Mouse (Mus musculus) CH12.LX (cell line): ENCODE measurements around the gene Ube2o. TPM values are rescaled to one million over a fixed set of nuclear protein-coding genes. Genes with fewer than 3 reads are reported as not detected.

Experiments used
- DNase-seq: peaks from one replicate; pipeline ENCODE4 v3.0.0-alpha.2; 2013; ENCODE audit errors: extremely low read depth
- H3K27ac ChIP-seq: 2 replicates; pipeline ENCODE4 v1.5.1; 2012; ENCODE audit warnings: low read depth, mild to moderate bottlenecking, control low read depth, moderate library complexity; ENCODE audit not compliant: insufficient read depth
- H3K27me3 ChIP-seq: replicated peaks from 2 replicates; pipeline ENCODE3; 2012; ENCODE audit warnings: inconsistent platforms
- H3K36me3 ChIP-seq, 2 experiments: replicated peaks in 1 of 2; 2 replicates each; pipeline versions ENCODE3 to v1.6.1; 2012; ENCODE audit warnings: inconsistent platforms in 1 of 2, low read length in 1 of 2, mild to moderate bottlenecking in 1 of 2, mixed read lengths in 1 of 2, moderate library complexity in 1 of 2; ENCODE audit not compliant: control insufficient read depth in 1 of 2, insufficient read depth in 1 of 2
- H3K4me1 ChIP-seq, 2 experiments: 2 replicates each; pipeline ENCODE4 v1.6.1; 2012; ENCODE audit warnings: inconsistent platforms in 1 of 2, moderate library complexity in 1 of 2; ENCODE audit not compliant: insufficient read depth in 2 of 2, control insufficient read depth in 1 of 2
- H3K4me2 ChIP-seq: 2 replicates; pipeline ENCODE4 v1.6.1; 2012; ENCODE audit warnings: low read depth, mild to moderate bottlenecking, control low read depth; ENCODE audit not compliant: poor library complexity, insufficient read depth, severe bottlenecking
- H3K4me3 ChIP-seq, 3 experiments: fragments of 150-350 bp in 1 of 3; sonication (generic) in 1 of 3; replicated peaks in 1 of 3; 2 replicates each; pipeline versions ENCODE3 to v1.5.1; 2011 to 2012; ENCODE audit warnings: low read depth in 2 of 3, low read length in 2 of 3, mild to moderate bottlenecking in 2 of 3, moderate library complexity in 2 of 3, control low read depth in 1 of 3, improper control_type of control experiment in 1 of 3, inconsistent platforms in 1 of 3, mixed read lengths in 1 of 3; ENCODE audit not compliant: poor library complexity in 1 of 3
- H3K79me2 ChIP-seq: replicated peaks from 2 replicates; pipeline ENCODE4 v1.6.1; 2012; ENCODE audit warnings: mild to moderate bottlenecking, moderate library complexity; ENCODE audit not compliant: control insufficient read depth, poor library complexity, insufficient read depth, severe bottlenecking; ENCODE audit errors: extremely low read depth
- H3K9ac ChIP-seq: 2 replicates; pipeline ENCODE4 v1.6.1; 2012; ENCODE audit warnings: low read depth, mild to moderate bottlenecking, control low read depth, moderate library complexity; ENCODE audit not compliant: insufficient read depth
- H3K9me3 ChIP-seq: replicated peaks from 2 replicates; pipeline ENCODE3; 2012; ENCODE audit warnings: low read length, inconsistent platforms, mixed read lengths
- BHLHE40 ChIP-seq: IDR thresholded peaks from 2 replicates; pipeline ENCODE4 v1.6.1; 2011; ENCODE audit warnings: mild to moderate bottlenecking, low read depth, low read length, improper control_type of control experiment
- CHD2 ChIP-seq: IDR thresholded peaks from 2 replicates; pipeline ENCODE4 v1.6.1; 2011; ENCODE audit warnings: low read length, improper control_type of control experiment
- ELF1 ChIP-seq: IDR thresholded peaks from 2 replicates; pipeline ENCODE4 v1.6.1; 2014; ENCODE audit warnings: low read depth, mild to moderate bottlenecking, inconsistent platforms, low read length, improper control_type of control experiment
- EP300 ChIP-seq: IDR thresholded peaks from 2 replicates; pipeline ENCODE4 v1.6.1; 2011; ENCODE audit warnings: low read length, improper control_type of control experiment
- ETS1 ChIP-seq: conservative IDR thresholded peaks from 2 replicates; pipeline ENCODE4 v1.6.1; 2012; ENCODE audit warnings: low read depth, mild to moderate bottlenecking, inconsistent platforms, low read length, improper control_type of control experiment, moderate library complexity
- IRF4 ChIP-seq: IDR thresholded peaks from 2 replicates; pipeline ENCODE4 v1.6.1; 2014; ENCODE audit warnings: low read depth, mild to moderate bottlenecking, inconsistent platforms, low read length, improper control_type of control experiment
- JUND ChIP-seq: conservative IDR thresholded peaks from 2 replicates; pipeline ENCODE4 v1.6.1; 2011; ENCODE audit warnings: low read depth, low read length, improper control_type of control experiment
- KAT2A ChIP-seq: IDR thresholded peaks from 2 replicates; pipeline ENCODE4 v1.6.1; 2012; ENCODE audit warnings: low read length, improper control_type of control experiment, inconsistent platforms; ENCODE audit not compliant: insufficient replicate concordance
- MAFK ChIP-seq: IDR thresholded peaks from 2 replicates; pipeline ENCODE4 v1.6.1; 2011; ENCODE audit warnings: low read length, improper control_type of control experiment; ENCODE audit not compliant: insufficient replicate concordance
- MAZ ChIP-seq: IDR thresholded peaks from 2 replicates; pipeline ENCODE4 v1.6.1; 2012; ENCODE audit warnings: low read depth, mild to moderate bottlenecking, inconsistent platforms, low read length, improper control_type of control experiment, moderate library complexity
- MEF2A ChIP-seq: IDR thresholded peaks from 2 replicates; pipeline ENCODE4 v1.6.1; 2014; ENCODE audit warnings: low read depth, mild to moderate bottlenecking, inconsistent platforms, low read length, improper control_type of control experiment, borderline replicate concordance
- MXI1 ChIP-seq: IDR thresholded peaks from 2 replicates; pipeline ENCODE4 v1.6.1; 2011; ENCODE audit warnings: mild to moderate bottlenecking, low read depth, low read length, improper control_type of control experiment
- NRF1 ChIP-seq: IDR thresholded peaks from 2 replicates; pipeline ENCODE4 v1.6.1; 2014; ENCODE audit warnings: low read depth, mild to moderate bottlenecking, inconsistent platforms, low read length, improper control_type of control experiment, moderate library complexity
- PAX5 ChIP-seq: IDR thresholded peaks from 2 replicates; pipeline ENCODE4 v1.6.1; 2012; ENCODE audit warnings: low read length, inconsistent platforms, mixed read lengths
- POLR2A ChIP-seq: IDR thresholded peaks from 2 replicates; pipeline ENCODE4 v1.6.1; 2011; ENCODE audit warnings: low read depth, mild to moderate bottlenecking, improper control_type of control experiment, low read length
- RAD21 ChIP-seq: IDR thresholded peaks from 2 replicates; pipeline ENCODE4 v1.6.1; 2011; ENCODE audit warnings: low read depth, mild to moderate bottlenecking, low read length, improper control_type of control experiment, moderate library complexity
- RCOR1 ChIP-seq: conservative IDR thresholded peaks from 2 replicates; pipeline ENCODE4 v1.6.1; 2012; ENCODE audit warnings: low read depth, mild to moderate bottlenecking, inconsistent platforms, low read length, improper control_type of control experiment
- SIN3A ChIP-seq: IDR thresholded peaks from 2 replicates; pipeline ENCODE4 v1.6.1; 2012; ENCODE audit warnings: low read length, improper control_type of control experiment, inconsistent platforms
- SMC3 ChIP-seq: IDR thresholded peaks from 2 replicates; pipeline ENCODE4 v1.6.1; 2011; ENCODE audit warnings: low read depth, low read length, improper control_type of control experiment
- TBP ChIP-seq: conservative IDR thresholded peaks from 2 replicates; pipeline ENCODE4 v1.6.1; 2011; ENCODE audit warnings: low read depth, low read length, improper control_type of control experiment
- TCF12 ChIP-seq: IDR thresholded peaks from 2 replicates; pipeline ENCODE4 v1.6.1; 2014; ENCODE audit warnings: low read depth, mild to moderate bottlenecking, inconsistent platforms, low read length, improper control_type of control experiment
- USF1 ChIP-seq: IDR thresholded peaks from 2 replicates; pipeline ENCODE4 v1.6.1; 2014; ENCODE audit warnings: low read depth, mild to moderate bottlenecking, inconsistent platforms, low read length, improper control_type of control experiment
- USF2 ChIP-seq: conservative IDR thresholded peaks from 2 replicates; pipeline ENCODE4 v1.6.1; 2011; ENCODE audit warnings: low read depth, low read length, improper control_type of control experiment
- ZC3H11A ChIP-seq: IDR thresholded peaks from 2 replicates; pipeline ENCODE4 v1.6.1; 2012; ENCODE audit warnings: low read depth, mild to moderate bottlenecking, inconsistent platforms, low read length, improper control_type of control experiment
- ZKSCAN1 ChIP-seq: IDR thresholded peaks from 2 replicates; pipeline ENCODE4 v1.6.1; 2012; ENCODE audit warnings: low read depth, inconsistent platforms, low read length, improper control_type of control experiment, borderline replicate concordance
- ZNF384 ChIP-seq: IDR thresholded peaks from 2 replicates; pipeline ENCODE4 v1.6.1; 2012; ENCODE audit warnings: low read depth, low read length, improper control_type of control experiment, inconsistent platforms
- dilution Hi-C: fragments of 300-500 bp; cut with MboI; formaldehyde crosslinking; loops from 2 replicates; pipeline ENCODE4 v1.14.3; 2020; ENCODE audit warnings: low sequenced_read_pairs; ENCODE audit not compliant: extremely low pct_unique_long_range_greater_than_20kb, extremely low pct_ligation_motif_present
- in situ Hi-C: fragments of 300-500 bp; cut with MboI; formaldehyde crosslinking; loops from 3 replicates; pipeline ENCODE4 v1.14.3; 2019; ENCODE audit warnings: low sequenced_read_pairs, low pct_ligation_motif_present, low pct_unique_long_range_greater_than_20kb, mixed read lengths
- polyA plus RNA-seq: library from polyadenylated mRNA; unstranded; fragments of >175 nt; gene quantifications from 2 replicates; pipeline ENCODE4 v1.2.1, GENCODE M21; 2012; ENCODE audit warnings: low read depth; ENCODE audit not compliant: insufficient read length
- total RNA-seq, 2 experiments: library from RNA; depleted of rRNA; stranded (reverse); fragments of 300-350 nt in 1 of 2; fragments of >200 nt in 1 of 2; gene quantifications; 2 replicates each; pipeline ENCODE4 v1.2.3; 2012 to 2014

The Ube2o gene
- total and polyA plus RNA-seq, 3 experiments, result 12.7 to 61.7 (median 42.8) TPM

GRCm38 (mm10) chr11:116609965-116610630 is 28.9 kb upstream of the Ube2o start:
- in situ Hi-C loops, result no loop called here
- Histone ChIP-seq H3K9me3 (peaks cover 4% of the 10 kb centered on the region), H3K4me3 (no peak overlapping the region), H3K4me2 (no peak overlapping the region), H3K79me2 (no peaks in the 10 kb centered on the region), H3K36me3 (peaks cover 37 to 71% of the 10 kb centered on the region in 2 experiments), H3K9ac (no peak overlapping the region), H3K27me3 (no peaks in the 10 kb centered on the region), H3K27ac (no peak overlapping the region), H3K4me1 (peaks cover 13 to 68% of the 10 kb centered on the region in 2 experiments)
- DNase-seq, result no peak
- dilution Hi-C loops, result no loop called here
- TF ChIP-seq MAFK, result no peak
- no peak for TF ChIP-seq MEF2A
- TF ChIP-seq JUND, result no peak
- no peak for TF ChIP-seq SMC3
- no peak for TF ChIP-seq USF1
- TF ChIP-seq KAT2A, result no peak
- TF ChIP-seq NRF1, result no peak
- TF ChIP-seq TBP, result no peak
- TF ChIP-seq MAZ, result no peak
- no peak for TF ChIP-seq ZC3H11A
- no peak for TF ChIP-seq MXI1
- no peak for TF ChIP-seq RAD21
- TF ChIP-seq ZKSCAN1, result no peak
- no peak for TF ChIP-seq IRF4
- TF ChIP-seq SIN3A, result no peak
- TF ChIP-seq ELF1, result no peak
- TF ChIP-seq EP300, result no peak
- no peak for TF ChIP-seq USF2
- TF ChIP-seq TCF12, result no peak

- H3K27ac ChIP-seq, result no peak overlapping the region
Observed at GRCm38 (mm10) chr11:116607717-116608116, 26.5 kb upstream of the Ube2o start.

More at GRCm38 (mm10) chr11:116607717-116608116, 26.5 kb upstream of the Ube2o start:
- Histone ChIP-seq H3K36me3 (peaks cover 58 to 76% of the 10 kb centered on the region in 2 experiments), H3K4me1 (peaks cover 13 to 56% of the 10 kb centered on the region in 2 experiments), H3K9ac (no peak overlapping the region), H3K27me3 (no peaks in the 10 kb centered on the region), H3K9me3 (no peaks in the 10 kb centered on the region), H3K79me2 (no peaks in the 10 kb centered on the region), H3K4me2 (no peak overlapping the region), H3K4me3 (no peak overlapping the region)
- TF ChIP-seq MAZ, result no peak
- TF ChIP-seq RCOR1, result no peak
- no peak for TF ChIP-seq USF2
- no peak for TF ChIP-seq ZNF384
- no peak for TF ChIP-seq CHD2
- TF ChIP-seq PAX5, result no peak
- no peak; the same call in 1 of the 2 replicates for TF ChIP-seq ETS1
- TF ChIP-seq BHLHE40, result no peak
- no peak for TF ChIP-seq POLR2A
- in situ Hi-C loops, result no loop called here
- dilution Hi-C loops, result no loop called here
- no peak for DNase-seq
